Mouse (Mus musculus): ENCODE data around the gene Stac3. TPM values are rescaled to one million over a fixed set of nuclear protein-coding genes. Genes with fewer than 3 reads are reported as not detected.

Stac3 gene
- polyA plus RNA-seq, 1 experiment from 2014 or later: 0.76 TPM

GRCm38 (mm10) chr10:127520714-127521357 is 19.4 kb downstream of the Stac3 start:
- H3K27me3 ChIP-seq (ENCODE audit: low read depth, poor library complexity, severe bottlenecking): peaks cover 63% of the 10 kb centered on the region
- H3K4me1 ChIP-seq: peaks cover 77% of the 10 kb centered on the region
- no peak for DNase-seq (ENCODE audit: low spot score)
- peaks cover 41% of the 10 kb centered on the region for H3K36me3 ChIP-seq
- peak overlapping the region; percentile 84; the same call in 1 of the 2 replicates for H3K27ac ChIP-seq
- H3K9me3 ChIP-seq (replicated peaks): no peaks in the 10 kb centered on the region
- peak overlapping the region; percentile 69 for H3K4me3 ChIP-seq
- WGBS: 85% methylated on average over 20 of the region's 20 CpGs

- peaks cover 41% of the 10 kb centered on the region for H3K36me3 ChIP-seq
- DNase-seq (ENCODE audit: low spot score): no peak
- H3K9me3 ChIP-seq (replicated peaks): no peaks in the 10 kb centered on the region
- 14% methylated on average over 12 of the region's 12 CpGs for WGBS
- H3K4me1 ChIP-seq: peaks cover 77% of the 10 kb centered on the region
- peak overlapping the region; percentile 84 for H3K27ac ChIP-seq
- peaks cover 67% of the 10 kb centered on the region for H3K27me3 ChIP-seq (ENCODE audit: low read depth, poor library complexity, severe bottlenecking)
- H3K4me3 ChIP-seq: peak overlapping the region; percentile 69
Observed at GRCm38 (mm10) chr10:127521611-127522080, 20.2 kb downstream of the Stac3 start.

GRCm38 (mm10) chr10:127522088-127522581 is 20.6 kb downstream of the Stac3 start, which contains the start of gene Shmt2:
TSS of gene Shmt2 (minus strand) at chr10:127522444.
- peak; percentile 93 for DNase-seq (ENCODE audit: low spot score)
- Histone ChIP-seq H3K36me3 (peaks cover 37% of the 10 kb centered on the region), H3K4me3 (peak within 1 kb of the TSS; percentile 69), H3K27ac (peak within 1 kb of the TSS; percentile 84), H3K27me3 (ENCODE audit: low read depth, poor library complexity, severe bottlenecking) (peaks cover 67% of the 10 kb centered on the region), H3K4me1 (peaks cover 76% of the 10 kb centered on the region), H3K9me3 (replicated peaks) (no peaks in the 10 kb centered on the region)
- WGBS: under 1% methylated on average over 21 of the region's 21 CpGs

- under 1% methylated on average over 23 of the region's 23 CpGs for WGBS
- no peaks in the 10 kb centered on the region for H3K9me3 ChIP-seq (replicated peaks)
- DNase-seq (ENCODE audit: low spot score): no peak
Observed at GRCm38 (mm10) chr10:127524646-127525255, 23.3 kb downstream of the Stac3 start.

GRCm38 (mm10) chr10:127526048-127526447 is 24.6 kb downstream of the Stac3 start:
- WGBS: 2% methylated on average over 26 of the region's 26 CpGs
- Histone ChIP-seq H3K4me1 (peaks cover 78% of the 10 kb centered on the region), H3K4me3 (peak overlapping the region; percentile 39)

More at GRCm38 (mm10) chr10:127524646-127525255, 23.3 kb downstream of the Stac3 start:
- Histone ChIP-seq H3K36me3 (peaks cover 11% of the 10 kb centered on the region), H3K27me3 (ENCODE audit: low read depth, poor library complexity, severe bottlenecking) (peaks cover 70% of the 10 kb centered on the region), H3K27ac (peak overlapping the region; percentile 27; the same call in 1 of the 2 replicates), H3K4me1 (peaks cover 78% of the 10 kb centered on the region), H3K4me3 (peak overlapping the region; percentile 40)

GRCm38 (mm10) chr10:127526681-127527080 is 25.2 kb downstream of the Stac3 start:
- peaks cover 78% of the 10 kb centered on the region for H3K4me1 ChIP-seq
- peaks cover 90% of the 10 kb centered on the region for H3K27me3 ChIP-seq (ENCODE audit: low read depth, poor library complexity, severe bottlenecking)
- peak overlapping the region; percentile 39 for H3K4me3 ChIP-seq
- DNase-seq (ENCODE audit: low spot score): peak; percentile 78
- peak overlapping the region; percentile 32 for H3K27ac ChIP-seq
- no peaks in the 10 kb centered on the region for H3K9me3 ChIP-seq (replicated peaks)
- H3K36me3 ChIP-seq: no peaks in the 10 kb centered on the region
- 0% methylated on average over 26 of the region's 26 CpGs for WGBS

More at GRCm38 (mm10) chr10:127526048-127526447, 24.6 kb downstream of the Stac3 start:
- no peaks in the 10 kb centered on the region for H3K36me3 ChIP-seq
- H3K27me3 ChIP-seq (ENCODE audit: low read depth, poor library complexity, severe bottlenecking): peaks cover 83% of the 10 kb centered on the region
- no peaks in the 10 kb centered on the region for H3K9me3 ChIP-seq (replicated peaks)
- DNase-seq (ENCODE audit: low spot score): no peak
- peak overlapping the region; percentile 32 for H3K27ac ChIP-seq

GRCm38 (mm10) chr10:127527481-127527880 is 26.0 kb downstream of the Stac3 start:
- peaks cover 82% of the 10 kb centered on the region for H3K4me1 ChIP-seq
- H3K36me3 ChIP-seq: no peaks in the 10 kb centered on the region
- no peak overlapping the region for H3K27ac ChIP-seq
- WGBS: 1% methylated on average over 17 of the region's 17 CpGs
- peaks cover 98% of the 10 kb centered on the region for H3K27me3 ChIP-seq (ENCODE audit: low read depth, poor library complexity, severe bottlenecking)
- no peak overlapping the region for H3K4me3 ChIP-seq
- no peaks in the 10 kb centered on the region for H3K9me3 ChIP-seq (replicated peaks)
- peak; percentile 60 for DNase-seq (ENCODE audit: low spot score)

- Histone ChIP-seq H3K4me3 (peak overlapping the region; percentile 42), H3K27me3 (ENCODE audit: low read depth, poor library complexity, severe bottlenecking) (peaks cover 100% of the 10 kb centered on the region), H3K9me3 (replicated peaks) (no peaks in the 10 kb centered on the region), H3K27ac (no peak overlapping the region), H3K36me3 (0 out of 2 replicates have a peak, but pooled peaks cover 4% of the 10 kb centered on the region), H3K4me1 (peaks cover 85% of the 10 kb centered on the region)
- WGBS: under 1% methylated on average over 24 of the region's 25 CpGs
- no peak for DNase-seq (ENCODE audit: low spot score)
Observed at GRCm38 (mm10) chr10:127530945-127531344, 29.5 kb downstream of the Stac3 start.

GRCm38 (mm10) chr10:127531548-127531947 is 30.1 kb downstream of the Stac3 start:
- Histone ChIP-seq H3K27me3 (ENCODE audit: low read depth, poor library complexity, severe bottlenecking) (peaks cover 100% of the 10 kb centered on the region), H3K4me1 (peaks cover 81% of the 10 kb centered on the region), H3K36me3 (0 out of 2 replicates have a peak, but pooled peaks cover 4% of the 10 kb centered on the region), H3K9me3 (replicated peaks) (no peaks in the 10 kb centered on the region), H3K27ac (no peak overlapping the region), H3K4me3 (peak overlapping the region; percentile 42)
- no peak for DNase-seq (ENCODE audit: low spot score)
- WGBS: 2% methylated on average over 4 of the region's 4 CpGs

- H3K4me1 ChIP-seq: peaks cover 68% of the 10 kb centered on the region
- peaks cover 79% of the 10 kb centered on the region for H3K27me3 ChIP-seq (ENCODE audit: low read depth, poor library complexity, severe bottlenecking)
- H3K9me3 ChIP-seq (replicated peaks): no peaks in the 10 kb centered on the region
- peak within 1 kb of the TSS; percentile 50 for H3K27ac ChIP-seq
- H3K36me3 ChIP-seq: peaks cover 16% of the 10 kb centered on the region
- H3K4me3 ChIP-seq: peak within 1 kb of the TSS; percentile 59
- under 1% methylated on average over 76 of the region's 78 CpGs for WGBS
- DNase-seq (ENCODE audit: low spot score): peak; percentile 65
Observed at GRCm38 (mm10) chr10:127534036-127534928, 32.8 kb downstream of the Stac3 start, which contains the start of gene Nxph4. TSS of gene Nxph4 (minus strand) at chr10:127534559.

GRCm38 (mm10) chr10:127534929-127535384 is 33.5 kb downstream of the Stac3 start:
- DNase-seq (ENCODE audit: low spot score): peak; percentile 56
- under 1% methylated on average over 30 of the region's 30 CpGs for WGBS
- Histone ChIP-seq H3K9me3 (replicated peaks) (no peaks in the 10 kb centered on the region), H3K27me3 (ENCODE audit: low read depth, poor library complexity, severe bottlenecking) (peaks cover 72% of the 10 kb centered on the region), H3K4me1 (peaks cover 61% of the 10 kb centered on the region), H3K27ac (0 out of 2 replicates have a peak overlapping the region, but pooled peaks have one; percentile 50), H3K36me3 (peaks cover 22% of the 10 kb centered on the region), H3K4me3 (peak overlapping the region; percentile 59)
